Mouse (Mus musculus) heart, postnatal 0 days (tissue): Measurements from ENCODE around the gene Dock3. TPM values are rescaled to one million over a fixed set of nuclear protein-coding genes. Genes with fewer than 3 reads are reported as not detected.

Experiments
- ATAC-seq: fragments of 200-750 bp; cut with Nextera tagmentation; 2 replicates; pipeline ENCODE4 v1.8.0; 2017; ENCODE audit warnings: low read depth, moderate number of reproducible peaks, moderate library complexity; ENCODE audit not compliant: insufficient read depth
- DNase-seq: peaks from one replicate; pipeline ENCODE4 v3.0.0-alpha.2; 2016; ENCODE audit warnings: low spot score
- H3K27ac ChIP-seq: fragments of 300-500 bp; sonication (generic); 2 replicates; pipeline ENCODE4 v1.5.1; 2014; ENCODE audit warnings: low read depth, mild to moderate bottlenecking
- H3K27me3 ChIP-seq: fragments of 300-500 bp; sonication (generic); 2 replicates; pipeline ENCODE4 v1.6.1; 2014; ENCODE audit warnings: low read length, mixed read lengths; ENCODE audit not compliant: control insufficient read depth, insufficient read depth
- H3K36me3 ChIP-seq: fragments of 300-500 bp; sonication (generic); replicated peaks from 2 replicates; pipeline ENCODE4 v1.6.1; 2014; ENCODE audit warnings: low read length, mixed read lengths; ENCODE audit not compliant: control insufficient read depth, insufficient read depth
- H3K4me1 ChIP-seq: fragments of 300-500 bp; sonication (generic); 2 replicates; pipeline ENCODE4 v1.6.1; 2014; ENCODE audit warnings: antibody characterized with exemption; ENCODE audit not compliant: control insufficient read depth, insufficient read depth
- H3K4me2 ChIP-seq: fragments of 300-500 bp; sonication (generic); 2 replicates; pipeline ENCODE4 v1.6.1; 2014; ENCODE audit warnings: low read depth, mild to moderate bottlenecking, low read length, moderate library complexity
- H3K4me3 ChIP-seq: fragments of 300-500 bp; sonication (generic); 2 replicates; pipeline ENCODE4 v1.5.1; 2014; ENCODE audit warnings: low read depth, low read length
- H3K9ac ChIP-seq: fragments of 300-500 bp; sonication (generic); replicated peaks from 2 replicates; pipeline ENCODE4 v1.6.1; 2014; ENCODE audit warnings: low read depth, low read length, mixed read lengths
- H3K9me3 ChIP-seq: fragments of 300-500 bp; sonication (generic); replicated peaks from 2 replicates; pipeline ENCODE4 v1.6.1; 2016; ENCODE audit warnings: low read length; ENCODE audit not compliant: control insufficient read depth
- CTCF ChIP-seq: IDR thresholded peaks from 2 replicates; pipeline ENCODE4 v1.5.1; 2016; ENCODE audit warnings: antibody characterized with exemption, control low read depth, low read depth
- EP300 ChIP-seq: IDR thresholded peaks from 2 replicates; pipeline ENCODE4 v1.6.1; 2016; ENCODE audit warnings: antibody characterized with exemption, low read depth
- WGBS: fragments of 180-500 bp; shearing (Covaris S2); extraction: QIAGEN DNeasy Blood & Tissue Kit; methylation state at CpG from one replicate; pipeline ENCODE4 v1.1.7; 2014; 5-methylcytosine and 5-hydroxymethylcytosine counted together
- polyA plus RNA-seq: library from polyadenylated mRNA; unstranded; fragments of >200 nt; fragmentation: Nextera tagmentation; extraction: Ambion mirVana; gene quantifications from 2 replicates; pipeline ENCODE4 v1.2.1, GENCODE M21; 2015
- total RNA-seq: library from RNA; depleted of rRNA; stranded (reverse); fragments of >200 nt; gene quantifications from 2 replicates; pipeline ENCODE4 v1.2.3, GENCODE M21; 2014; ENCODE audit warnings: low replicate concordance

Dock3 gene
- total and polyA plus RNA-seq, 2 experiments from 2014 or later = 0.16 to 11.6 TPM

GRCm38 (mm10) chr9:106892552-106892875, 339.2 kb downstream of the Dock3 start:
- Histone ChIP-seq H3K9ac (peak overlapping the region; percentile 54), H3K4me3 (peak overlapping the region; percentile 91), H3K27ac (peak overlapping the region; percentile 92), H3K27me3 (no peaks in the 10 kb centered on the region), H3K9me3 (no peaks in the 10 kb centered on the region), H3K36me3 (peaks cover 22% of the 10 kb centered on the region), H3K4me2 (peak overlapping the region; percentile 88), H3K4me1 (peaks cover 14% of the 10 kb centered on the region)
- under 1% methylated on average over 9 of the region's 9 CpGs for WGBS
- TF ChIP-seq CTCF = no peak
- no peak for TF ChIP-seq EP300
- DNase-seq (no peak), ATAC-seq (no peak)

GRCm38 (mm10) chr9:106891829-106892551, 339.7 kb downstream of the Dock3 start, which contains the start of gene Manf:
Manf (minus strand) TSS chr9:106891979.
- Histone ChIP-seq H3K4me2 (peak within 1 kb of the TSS; percentile 92), H3K4me3 (peak within 1 kb of the TSS; percentile 91), H3K27ac (peak within 1 kb of the TSS; percentile 92), H3K9ac (peak within 1 kb of the TSS; percentile 79), H3K27me3 (no peaks in the 10 kb centered on the region), H3K9me3 (no peaks in the 10 kb centered on the region), H3K36me3 (peaks cover 22% of the 10 kb centered on the region), H3K4me1 (peaks cover 14% of the 10 kb centered on the region)
- WGBS = under 1% methylated on average over 59 of the region's 59 CpGs
- ATAC-seq (peak; percentile 97), DNase-seq (peak; percentile 99)
- TF ChIP-seq EP300 (no peak), CTCF (peak; percentile 22; the same call in 1 of the 2 replicates)

GRCm38 (mm10) chr9:106891341-106891741, 340.4 kb downstream of the Dock3 start:
- no peaks in the 10 kb centered on the region for H3K27me3 ChIP-seq
- WGBS = under 1% methylated on average over 17 of the region's 17 CpGs
- ATAC-seq (no peak; the same call in 1 of the 2 replicates), DNase-seq (peak; percentile 21)
- H3K9ac ChIP-seq = peak overlapping the region; percentile 79
- peak overlapping the region; percentile 92 for H3K27ac ChIP-seq
- peak overlapping the region; percentile 92 for H3K4me2 ChIP-seq
- H3K4me3 ChIP-seq = peak overlapping the region; percentile 91
- H3K36me3 ChIP-seq = peaks cover 22% of the 10 kb centered on the region
- peaks cover 14% of the 10 kb centered on the region for H3K4me1 ChIP-seq
- no peak for TF ChIP-seq CTCF
- TF ChIP-seq EP300 = no peak
- H3K9me3 ChIP-seq = no peaks in the 10 kb centered on the region

- H3K36me3 ChIP-seq = peaks cover 22% of the 10 kb centered on the region
- no peaks in the 10 kb centered on the region for H3K27me3 ChIP-seq
- H3K4me2 ChIP-seq = peak overlapping the region; percentile 92
- WGBS = 36% methylated on average over 8 of the region's 8 CpGs
- H3K27ac ChIP-seq = 0 out of 2 replicates have a peak overlapping the region, but pooled peaks have one; percentile 92
- DNase-seq (no peak), ATAC-seq (no peak)
- H3K9me3 ChIP-seq = no peaks in the 10 kb centered on the region
- H3K9ac ChIP-seq = peak overlapping the region; percentile 79
- TF ChIP-seq CTCF (no peak), EP300 (no peak)
- peak overlapping the region; percentile 91 for H3K4me3 ChIP-seq
- peaks cover 19% of the 10 kb centered on the region for H3K4me1 ChIP-seq
These were observed 341.0 kb downstream of the Dock3 start for GRCm38 (mm10) chr9:106890496-106891240.

GRCm38 (mm10) chr9:106889321-106889720, 342.4 kb downstream of the Dock3 start:
- no peak overlapping the region for H3K9ac ChIP-seq
- DNase-seq = no peak
- TF ChIP-seq EP300 (no peak), CTCF (no peak)

More at GRCm38 (mm10) chr9:106889321-106889720, 342.4 kb downstream of the Dock3 start:
- 78% methylated on average over 9 of the region's 9 CpGs for WGBS
- H3K4me2 ChIP-seq = no peak overlapping the region
- no peak overlapping the region for H3K4me3 ChIP-seq
- H3K4me1 ChIP-seq = peaks cover 32% of the 10 kb centered on the region
- no peaks in the 10 kb centered on the region for H3K27me3 ChIP-seq
- ATAC-seq = no peak
- H3K27ac ChIP-seq = no peak overlapping the region
- peaks cover 22% of the 10 kb centered on the region for H3K36me3 ChIP-seq
- H3K9me3 ChIP-seq = no peaks in the 10 kb centered on the region
